ENCODE assay signal across 8 mouse cellular contexts in genomic region chr11:87126824-87127816, GRCm38 (mm10). TPM values are rescaled to one million over a fixed set of nuclear protein-coding genes. Genes with fewer than 3 reads are reported as not detected.
DNase-seq lines count a peak whose midpoint lies in the region; ATAC-seq and TF ChIP-seq lines count a peak whose summit lies in the region.

TSS of gene Trim37 (plus strand) at chr11:87127077.

- H3K4me3 ChIP-seq in embryonic facial prominence, embryonic 13.5 days: peak within 1 kb of the TSS; percentile 79
- peak within 1 kb of the TSS; percentile 85 for H3K4me3 ChIP-seq in kidney, adult 2 months (ENCODE audit: insufficient read depth, low read depth, low read length)
- H3K4me3 ChIP-seq in limb, embryonic 12.5 days (replicated peaks): peak within 1 kb of the TSS; percentile 88
- H3K4me3 ChIP-seq in midbrain, embryonic 15.5 days: peak within 1 kb of the TSS; percentile 93
- H3K4me3 ChIP-seq in spleen, adult 2 months (ENCODE audit: extremely low read depth, insufficient read depth, insufficient read length): peak within 1 kb of the TSS; percentile 75

- H3K4me1 ChIP-seq in embryonic facial prominence, embryonic 13.5 days: peaks cover 16% of the 10 kb centered on the region
- H3K4me1 ChIP-seq in kidney, adult 2 months (ENCODE audit: control insufficient read depth, insufficient read depth, low read length): peaks cover 4% of the 10 kb centered on the region; the same call in 1 of the 2 replicates
- peaks cover 19% of the 10 kb centered on the region for H3K4me1 ChIP-seq in limb, embryonic 12.5 days (replicated peaks)
- H3K4me1 ChIP-seq in midbrain, embryonic 15.5 days: peaks cover 23% of the 10 kb centered on the region
- H3K4me1 ChIP-seq in spleen, adult 2 months (ENCODE audit: control insufficient read depth, insufficient read depth, insufficient read length): no peaks in the 10 kb centered on the region

- under 1% methylated on average over 103 of the region's 105 CpGs for WGBS in embryonic facial prominence, embryonic 13.5 days
- under 1% methylated on average over 102 of the region's 105 CpGs for WGBS in kidney, adult 2 months
- WGBS in limb, embryonic 12.5 days: under 1% methylated on average over 98 of the region's 105 CpGs
- WGBS in midbrain, embryonic 15.5 days: under 1% methylated on average over 101 of the region's 105 CpGs
- WGBS in spleen, adult 2 months: under 1% methylated on average over 105 of the region's 105 CpGs

- peak within 1 kb of the TSS; percentile 80 for H3K4me2 ChIP-seq in embryonic facial prominence, embryonic 13.5 days
- H3K4me2 ChIP-seq in limb, embryonic 12.5 days: peak within 1 kb of the TSS; percentile 74
- H3K4me2 ChIP-seq in midbrain, embryonic 15.5 days: peak within 1 kb of the TSS; percentile 49

- no peaks in the 10 kb centered on the region for H3K27me3 ChIP-seq in embryonic facial prominence, embryonic 13.5 days
- no peaks in the 10 kb centered on the region for H3K27me3 ChIP-seq in kidney, adult 2 months (replicated peaks; ENCODE audit: control insufficient read depth, insufficient read depth, low read length)
- H3K27me3 ChIP-seq in limb, embryonic 12.5 days: no peaks in the 10 kb centered on the region
- no peaks in the 10 kb centered on the region for H3K27me3 ChIP-seq in midbrain, embryonic 15.5 days (replicated peaks)
- H3K27me3 ChIP-seq in spleen, adult 2 months (ENCODE audit: control insufficient read depth, insufficient read depth, low read length): no peaks in the 10 kb centered on the region

- H3K9ac ChIP-seq in embryonic facial prominence, embryonic 13.5 days: peak within 1 kb of the TSS; percentile 84
- H3K9ac ChIP-seq in limb, embryonic 12.5 days (replicated peaks): peak within 1 kb of the TSS; percentile 75
- peak within 1 kb of the TSS; percentile 82 for H3K9ac ChIP-seq in midbrain, embryonic 15.5 days

- ATAC-seq in embryonic facial prominence, embryonic 13.5 days (ENCODE audit: insufficient number of reproducible peaks, insufficient read depth, low FRiP score, low TSS enrichment, low read depth): peak; percentile 90
- ATAC-seq in limb, embryonic 12.5 days (ENCODE audit: insufficient number of reproducible peaks, insufficient read depth, low FRiP score, low TSS enrichment, low read depth): peak; percentile 94
- ATAC-seq in midbrain, embryonic 15.5 days (replicated peaks): peak; percentile 94

- TF ChIP-seq POLR2A in kidney, adult 2 months (IDR thresholded peaks at IDR 0.05; ENCODE audit: low read depth, low read length): no peak
- no peak for TF ChIP-seq POLR2A in spleen, adult 2 months (IDR thresholded peaks at IDR 0.05; ENCODE audit: low read depth, low read length)

- H3K9me3 ChIP-seq in embryonic facial prominence, embryonic 13.5 days: no peaks in the 10 kb centered on the region
- no peaks in the 10 kb centered on the region for H3K9me3 ChIP-seq in limb, embryonic 12.5 days
- no peaks in the 10 kb centered on the region for H3K9me3 ChIP-seq in midbrain, embryonic 15.5 days

- DNase-seq in 3134 (ENCODE audit: extremely low read depth, insufficient read length, low spot score): peak; percentile 94
- peak; percentile 90 to 93 for DNase-seq in adrenal gland, postnatal 36 days
- peak; percentile 86 to 94 for DNase-seq in heart, adult 18-20 months
- DNase-seq in kidney, adult 2 months: peak; percentile 94
- peak; percentile 81 to 82 for DNase-seq in spleen, adult 2 months (ENCODE audit: low read depth in 1 of 2, low spot score in 2 of 2)

- peak within 1 kb of the TSS; percentile 81 for H3K27ac ChIP-seq in embryonic facial prominence, embryonic 13.5 days
- peak within 1 kb of the TSS; percentile 63 for H3K27ac ChIP-seq in kidney, adult 2 months (ENCODE audit: insufficient read depth, low read depth, low read length)
- peak within 1 kb of the TSS; percentile 89 for H3K27ac ChIP-seq in limb, embryonic 12.5 days
- H3K27ac ChIP-seq in midbrain, embryonic 15.5 days: peak within 1 kb of the TSS; percentile 90
- peak within 1 kb of the TSS; percentile 48 for H3K27ac ChIP-seq in spleen, adult 2 months (ENCODE audit: insufficient read depth, low read length)

- peaks cover 27% of the 10 kb centered on the region for H3K36me3 ChIP-seq in embryonic facial prominence, embryonic 13.5 days
- no peaks in the 10 kb centered on the region for H3K36me3 ChIP-seq in kidney, adult 2 months (ENCODE audit: control insufficient read depth, insufficient read depth, low read length)
- peaks cover 27% of the 10 kb centered on the region for H3K36me3 ChIP-seq in limb, embryonic 12.5 days
- H3K36me3 ChIP-seq in midbrain, embryonic 15.5 days (replicated peaks): peaks cover 9% of the 10 kb centered on the region
- peaks cover 1% of the 10 kb centered on the region for H3K36me3 ChIP-seq in spleen, adult 2 months (ENCODE audit: control insufficient read depth, insufficient read depth, low read length)

- TF ChIP-seq CTCF in kidney, adult 2 months (conservative IDR thresholded peaks at IDR 0.05; ENCODE audit: insufficient read depth, insufficient read length, low read depth, low read length): no peak
- TF ChIP-seq CTCF in spleen, adult 2 months (IDR thresholded peaks at IDR 0.05; ENCODE audit: extremely low read depth, insufficient read depth, insufficient read length, insufficient replicate concordance): no peak

RNA-seq across cellular contexts. Expression of gene Trim37, which starts in this region (rescaled TPM):
- 10 to 100 TPM; 16.4 to 18.5 TPM for total RNA-seq in adrenal gland, postnatal 36 days (2021)
- 24.3 and 32.0 TPM in 2 replicates for polyA plus RNA-seq in embryonic facial prominence, embryonic 13.5 days (2015; fragmentation: Nextera tagmentation; extraction: Ambion mirVana)
- 1 to 10 TPM; 5.3 to 5.7 TPM for total RNA-seq in heart, adult 18-20 months (2021)
- polyA plus RNA-seq in kidney, adult 2 months (2012; rRNA removed): 3.9 and 5.1 TPM in 2 replicates
- polyA plus RNA-seq in limb, embryonic 12.5 days (2016; fragmentation: Nextera tagmentation; extraction: Ambion mirVana): 33.2 and 35.1 TPM in 2 replicates
- 81.2 and 86.9 TPM in 2 replicates for polyA plus RNA-seq in midbrain, embryonic 15.5 days (2015; fragmentation: Nextera tagmentation; extraction: Ambion mirVana)
- 1.4 and 1.7 TPM in 2 replicates for polyA plus RNA-seq in spleen, adult 2 months (2012; rRNA removed)

Comparison
In these comparisons a context has a peak if more than half of its experiments do, and no peak if none do; other contexts are left out.
1. Peak in every context shown above with its lines: DNase-seq, ATAC-seq, H3K4me3 ChIP-seq and H3K27ac ChIP-seq.